Mouse (Mus musculus): Measurements from ENCODE around the gene Zrsr2.

- TF ChIP-seq CTCF (IDR thresholded peaks at IDR 0.05; ENCODE audit: extremely low read depth, insufficient read depth, low read length) (peak; percentile 29; the same call in 1 of the 2 replicates), POLR2A (IDR thresholded peaks at IDR 0.05; ENCODE audit: extremely low read depth, insufficient read depth, low read length) (no peak)
Observed at GRCm38 (mm10) chrX:164004809-164005208, 46.3 kb upstream of the Zrsr2 start.

Data from cortical plate, adult 2 months (tissue).